Mouse (Mus musculus): ENCODE measurements around the gene Gm17364.
A peak's percentile ranks its signal among the peaks of the same experiment; 100 is the strongest.
"Not testable (repeated sequence)": the region's sequence is repeated elsewhere in the genome, so short reads cannot be mapped to it uniquely, and the experiment has no call there.

Gene Gm17364

GRCm38 (mm10) chr13:41273927-41274650 is at the start of gene Gm17364:
Gene Gm17364, minus strand, starts transcription at chr13:41273977.
- DNase-seq (ENCODE audit: low read depth, low spot score), result no peak

GRCm38 (mm10) chr13:41321433-41321832 is 47.7 kb upstream of the Gm17364 start:
- DNase-seq (ENCODE audit: low read depth, low spot score), result no peak

GRCm38 (mm10) chr13:41320749-41321148 is 47.0 kb upstream of the Gm17364 start:
- DNase-seq (ENCODE audit: low read depth, low spot score), result no peak

GRCm38 (mm10) chr13:41302716-41303115 is 28.9 kb upstream of the Gm17364 start:
- DNase-seq (ENCODE audit: low read depth, low spot score), result peak; percentile 89

- DNase-seq (ENCODE audit: low read depth, low spot score), result no peak
Observed at GRCm38 (mm10) chr13:41300037-41300436, 26.3 kb upstream of the Gm17364 start.

GRCm38 (mm10) chr13:41298996-41299395 is 25.2 kb upstream of the Gm17364 start:
- no peak for DNase-seq (ENCODE audit: low read depth, low spot score)

- no peak for DNase-seq (ENCODE audit: low read depth, low spot score)
Observed at GRCm38 (mm10) chr13:41298533-41298932, 24.8 kb upstream of the Gm17364 start.

- DNase-seq (ENCODE audit: low read depth, low spot score), result no peak
Observed at GRCm38 (mm10) chr13:41296396-41296795, 22.6 kb upstream of the Gm17364 start.

GRCm38 (mm10) chr13:41295886-41296285 is 22.1 kb upstream of the Gm17364 start:
- DNase-seq (ENCODE audit: low read depth, low spot score), result no peak

GRCm38 (mm10) chr13:41293595-41293994 is 19.8 kb upstream of the Gm17364 start:
- no peak for DNase-seq (ENCODE audit: low read depth, low spot score)

- DNase-seq (ENCODE audit: low read depth, low spot score), result no peak
Observed at GRCm38 (mm10) chr13:41291466-41291974, 17.7 kb upstream of the Gm17364 start.

GRCm38 (mm10) chr13:41286285-41286684 is 12.5 kb upstream of the Gm17364 start:
- no peak for DNase-seq (ENCODE audit: low read depth, low spot score)

- DNase-seq (ENCODE audit: low read depth, low spot score), result no peak
Observed at GRCm38 (mm10) chr13:41285448-41285847, 11.7 kb upstream of the Gm17364 start.

- DNase-seq (ENCODE audit: low read depth, low spot score), result peak; percentile 83
Observed at GRCm38 (mm10) chr13:41283256-41283655, 9.5 kb upstream of the Gm17364 start.

GRCm38 (mm10) chr13:41280696-41281095 is 6.9 kb upstream of the Gm17364 start:
- peak; percentile 35 for DNase-seq (ENCODE audit: low read depth, low spot score)

- DNase-seq (ENCODE audit: low read depth, low spot score), result peak; percentile 34
Observed at GRCm38 (mm10) chr13:41267827-41268408, 5.9 kb downstream of the Gm17364 start.

- DNase-seq (ENCODE audit: low read depth, low spot score), result no peak
Observed at GRCm38 (mm10) chr13:41263304-41264006, 10.3 kb downstream of the Gm17364 start.

GRCm38 (mm10) chr13:41261617-41262016 is 12.2 kb downstream of the Gm17364 start:
- not testable (repeated sequence) for DNase-seq (ENCODE audit: low read depth, low spot score)

GRCm38 (mm10) chr13:41257851-41258250 is 15.9 kb downstream of the Gm17364 start:
- DNase-seq (ENCODE audit: low read depth, low spot score), result no peak

GRCm38 (mm10) chr13:41256962-41257361 is 16.8 kb downstream of the Gm17364 start:
- DNase-seq (ENCODE audit: low read depth, low spot score), result no peak

GRCm38 (mm10) chr13:41256126-41256525 is 17.7 kb downstream of the Gm17364 start:
- DNase-seq (ENCODE audit: low read depth, low spot score), result no peak

- no peak for DNase-seq (ENCODE audit: low read depth, low spot score)
Observed at GRCm38 (mm10) chr13:41252736-41253135, 21.0 kb downstream of the Gm17364 start.

Measured in R1 (cell line).